Mouse (Mus musculus) forebrain, embryonic 13.5 days (tissue): ENCODE data around the gene Ttc21b. TPM values are rescaled to one million over a fixed set of nuclear protein-coding genes. Genes with fewer than 3 reads are reported as not detected.

ENCODE experiments used
- ATAC-seq: fragments of 200-750 bp; cut with Nextera tagmentation; 2 replicates; pipeline ENCODE4 v1.8.0; 2017
- H3K27ac ChIP-seq: fragments of 300-500 bp; sonication (generic); 2 replicates; pipeline ENCODE4 v1.5.1; 2015; ENCODE audit warnings: inconsistent platforms, mild to moderate bottlenecking, moderate library complexity
- H3K27me3 ChIP-seq: fragments of 300-500 bp; sonication (generic); 2 replicates; pipeline ENCODE4 v1.6.1; 2015; ENCODE audit warnings: mild to moderate bottlenecking, inconsistent platforms
- H3K36me3 ChIP-seq: fragments of 300-500 bp; sonication (generic); 2 replicates; pipeline ENCODE4 v1.6.1; 2015; ENCODE audit warnings: mild to moderate bottlenecking, inconsistent platforms; ENCODE audit not compliant: poor library complexity, severe bottlenecking
- H3K4me1 ChIP-seq: fragments of 300-500 bp; sonication (generic); 2 replicates; pipeline ENCODE4 v1.6.1; 2015; ENCODE audit warnings: inconsistent platforms
- H3K4me2 ChIP-seq: fragments of 300-500 bp; sonication (generic); 2 replicates; pipeline ENCODE4 v1.6.1; 2015; ENCODE audit warnings: inconsistent platforms, mild to moderate bottlenecking, moderate library complexity
- H3K4me3 ChIP-seq: fragments of 300-500 bp; sonication (generic); 2 replicates; pipeline ENCODE4 v1.5.1; 2015; ENCODE audit warnings: mild to moderate bottlenecking, inconsistent platforms
- H3K9ac ChIP-seq: fragments of 300-500 bp; sonication (generic); 2 replicates; pipeline ENCODE4 v1.6.1; 2015; ENCODE audit warnings: mild to moderate bottlenecking, inconsistent platforms
- H3K9me3 ChIP-seq: fragments of 300-500 bp; sonication (generic); replicated peaks from 2 replicates; pipeline ENCODE4 v1.6.1; 2016; ENCODE audit warnings: inconsistent platforms
- whole genome bisulfite sequencing: fragments of 180-500 bp; shearing (Covaris S2); methylation state at CpG from one replicate; pipeline ENCODE4 v1.1.7; 2015; 5-methylcytosine and 5-hydroxymethylcytosine counted together
- polyA plus RNA-seq: library from polyadenylated mRNA; unstranded; fragments of >200 nt; fragmentation: Nextera tagmentation; extraction: Ambion mirVana; gene quantifications from 2 replicates; pipeline ENCODE4 v1.2.1, GENCODE M21; 2015

The Ttc21b gene
- polyA plus RNA-seq, 1 experiment from 2014 or later = 10.8 TPM

GRCm38 (mm10) chr2:66165025-66165424 is 91.4 kb downstream of the Ttc21b start:
- ATAC-seq = no peak
- Histone ChIP-seq H3K9ac (no peak overlapping the region), H3K36me3 (no peaks in the 10 kb centered on the region), H3K4me3 (no peak overlapping the region), H3K27ac (no peak overlapping the region), H3K4me2 (no peak overlapping the region), H3K9me3 (no peaks in the 10 kb centered on the region), H3K27me3 (no peaks in the 10 kb centered on the region), H3K4me1 (no peaks in the 10 kb centered on the region)
- 94% methylated on average over 8 of the region's 8 CpGs for WGBS

GRCm38 (mm10) chr2:66158140-66158915 is 98.1 kb downstream of the Ttc21b start:
- ATAC-seq = peak; percentile 68
- no peak overlapping the region for H3K27ac ChIP-seq
- WGBS = 75% methylated on average over 7 of the region's 7 CpGs

GRCm38 (mm10) chr2:66151436-66151835 is 105.0 kb downstream of the Ttc21b start:
- H3K9me3 ChIP-seq = no peaks in the 10 kb centered on the region
- H3K9ac ChIP-seq = no peak overlapping the region
- 78% methylated on average over 2 of the region's 2 CpGs for WGBS
- H3K27ac ChIP-seq = no peak overlapping the region
- H3K4me1 ChIP-seq = peaks cover 11% of the 10 kb centered on the region
- ATAC-seq = no peak
- no peaks in the 10 kb centered on the region for H3K36me3 ChIP-seq
- H3K4me3 ChIP-seq = no peak overlapping the region
- H3K4me2 ChIP-seq = no peak overlapping the region
- H3K27me3 ChIP-seq = no peaks in the 10 kb centered on the region

More at GRCm38 (mm10) chr2:66158140-66158915, 98.1 kb downstream of the Ttc21b start:
- Histone ChIP-seq H3K4me2 (no peak overlapping the region), H3K4me3 (no peak overlapping the region), H3K4me1 (peaks cover 11% of the 10 kb centered on the region), H3K36me3 (no peaks in the 10 kb centered on the region), H3K9ac (no peak overlapping the region), H3K27me3 (no peaks in the 10 kb centered on the region), H3K9me3 (no peaks in the 10 kb centered on the region)

GRCm38 (mm10) chr2:66150531-66150930 is 105.9 kb downstream of the Ttc21b start:
- Histone ChIP-seq H3K9me3 (no peaks in the 10 kb centered on the region), H3K4me2 (no peak overlapping the region), H3K36me3 (no peaks in the 10 kb centered on the region), H3K4me1 (peaks cover 4% of the 10 kb centered on the region; the same call in 1 of the 2 replicates), H3K27ac (no peak overlapping the region), H3K4me3 (no peak overlapping the region), H3K9ac (no peak overlapping the region), H3K27me3 (no peaks in the 10 kb centered on the region)
- 72% methylated on average over 3 of the region's 3 CpGs for WGBS
- no peak for ATAC-seq

GRCm38 (mm10) chr2:66148654-66149230 is 107.7 kb downstream of the Ttc21b start:
- H3K36me3 ChIP-seq = no peaks in the 10 kb centered on the region
- H3K9me3 ChIP-seq = no peaks in the 10 kb centered on the region
- H3K27ac ChIP-seq = no peak overlapping the region
- H3K4me3 ChIP-seq = no peak overlapping the region
- no peak overlapping the region for H3K9ac ChIP-seq
- no peaks in the 10 kb centered on the region for H3K4me1 ChIP-seq
- no peaks in the 10 kb centered on the region for H3K27me3 ChIP-seq
- 86% methylated on average over 10 of the region's 10 CpGs for WGBS
- no peak for ATAC-seq
- H3K4me2 ChIP-seq = no peak overlapping the region

- H3K4me1 ChIP-seq = no peaks in the 10 kb centered on the region
- H3K9ac ChIP-seq = no peak overlapping the region
- H3K4me2 ChIP-seq = no peak overlapping the region
- ATAC-seq = no peak
- no peaks in the 10 kb centered on the region for H3K9me3 ChIP-seq
- no peaks in the 10 kb centered on the region for H3K36me3 ChIP-seq
- no peak overlapping the region; the same call in 1 of the 2 replicates for H3K27ac ChIP-seq
- WGBS = 36% methylated on average over 4 of the region's 4 CpGs
- H3K27me3 ChIP-seq = no peaks in the 10 kb centered on the region
- no peak overlapping the region for H3K4me3 ChIP-seq
Observed at GRCm38 (mm10) chr2:66146473-66146872, 109.9 kb downstream of the Ttc21b start.

GRCm38 (mm10) chr2:66144770-66145169 is 111.6 kb downstream of the Ttc21b start:
- H3K36me3 ChIP-seq = no peaks in the 10 kb centered on the region
- H3K27ac ChIP-seq = no peak overlapping the region
- H3K27me3 ChIP-seq = no peaks in the 10 kb centered on the region
- no peak for ATAC-seq
- H3K4me2 ChIP-seq = no peak overlapping the region
- H3K9me3 ChIP-seq = no peaks in the 10 kb centered on the region
- no peak overlapping the region for H3K9ac ChIP-seq
- no peak overlapping the region for H3K4me3 ChIP-seq
- H3K4me1 ChIP-seq = no peaks in the 10 kb centered on the region
- 82% methylated on average over 5 of the region's 5 CpGs for WGBS

GRCm38 (mm10) chr2:66143284-66143683 is 113.1 kb downstream of the Ttc21b start:
- no peaks in the 10 kb centered on the region for H3K4me1 ChIP-seq
- no peak overlapping the region for H3K4me2 ChIP-seq
- 90% methylated on average over 4 of the region's 4 CpGs for WGBS
- H3K27me3 ChIP-seq = no peaks in the 10 kb centered on the region
- no peak overlapping the region for H3K4me3 ChIP-seq
- no peaks in the 10 kb centered on the region for H3K9me3 ChIP-seq
- no peak overlapping the region for H3K9ac ChIP-seq
- no peaks in the 10 kb centered on the region for H3K36me3 ChIP-seq
- no peak overlapping the region for H3K27ac ChIP-seq
- no peak for ATAC-seq

GRCm38 (mm10) chr2:66142711-66143110 is 113.7 kb downstream of the Ttc21b start:
- H3K36me3 ChIP-seq = no peaks in the 10 kb centered on the region
- no peak for ATAC-seq
- H3K4me3 ChIP-seq = no peak overlapping the region
- no peak overlapping the region for H3K9ac ChIP-seq
- no peak overlapping the region for H3K27ac ChIP-seq
- no peaks in the 10 kb centered on the region for H3K9me3 ChIP-seq
- 92% methylated on average over 2 of the region's 2 CpGs for WGBS
- no peak overlapping the region for H3K4me2 ChIP-seq
- no peaks in the 10 kb centered on the region for H3K27me3 ChIP-seq
- H3K4me1 ChIP-seq = no peaks in the 10 kb centered on the region

GRCm38 (mm10) chr2:66142268-66142667 is 114.1 kb downstream of the Ttc21b start:
- no peak overlapping the region for H3K27ac ChIP-seq
- WGBS = 96% methylated on average over 2 of the region's 2 CpGs
- no peaks in the 10 kb centered on the region for H3K27me3 ChIP-seq
- no peak overlapping the region for H3K4me3 ChIP-seq
- no peaks in the 10 kb centered on the region for H3K4me1 ChIP-seq
- H3K9ac ChIP-seq = no peak overlapping the region
- no peak overlapping the region for H3K4me2 ChIP-seq
- no peak for ATAC-seq
- no peaks in the 10 kb centered on the region for H3K36me3 ChIP-seq
- H3K9me3 ChIP-seq = no peaks in the 10 kb centered on the region

GRCm38 (mm10) chr2:66140246-66140645 is 116.2 kb downstream of the Ttc21b start:
- Histone ChIP-seq H3K36me3 (no peaks in the 10 kb centered on the region), H3K4me2 (no peak overlapping the region), H3K4me1 (no peaks in the 10 kb centered on the region), H3K9me3 (no peaks in the 10 kb centered on the region), H3K9ac (no peak overlapping the region), H3K4me3 (no peak overlapping the region), H3K27me3 (no peaks in the 10 kb centered on the region), H3K27ac (no peak overlapping the region)
- 88% methylated on average over 4 of the region's 4 CpGs for WGBS
- no peak for ATAC-seq
